Comparison of ENCODE assay signal across 8 mouse cellular contexts in the genomic region with DNA sequence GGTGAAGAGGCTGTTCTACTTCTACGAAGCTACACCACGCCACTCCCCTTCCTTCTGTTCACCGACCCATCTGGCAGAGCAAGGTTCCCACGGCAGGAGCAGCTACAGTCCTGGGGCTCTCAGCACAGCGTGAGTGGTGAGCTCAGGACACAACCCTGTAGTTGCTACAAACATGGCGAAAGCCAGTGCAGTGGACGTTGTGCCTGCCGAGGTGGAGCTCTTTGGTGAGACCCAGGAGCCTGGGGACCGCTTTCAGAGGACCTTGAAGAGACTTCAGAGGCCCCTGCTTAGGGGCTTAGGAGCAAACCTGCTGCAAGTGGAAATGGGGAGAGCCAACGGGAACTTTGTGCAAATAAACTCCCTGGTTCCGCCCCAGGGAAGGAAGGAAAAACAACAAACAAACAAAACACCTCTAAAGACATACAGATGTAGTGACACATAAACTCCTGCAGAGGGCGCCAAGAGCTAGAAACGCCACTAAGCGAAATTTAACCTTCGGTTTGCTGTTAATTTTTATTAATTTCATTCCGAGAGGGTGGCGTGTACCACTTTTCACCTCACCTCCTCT. TPM values are rescaled to one million over a fixed set of nuclear protein-coding genes. Genes with fewer than 3 reads are reported as not detected.
DNase-seq lines count a peak whose midpoint lies in the region; ATAC-seq and TF ChIP-seq lines count a peak whose summit lies in the region.

No protein-coding gene starts in this region.

- H3K36me3 ChIP-seq in heart, embryonic 10.5 days, result no peaks in the 10 kb centered on the region
- no peaks in the 10 kb centered on the region for H3K36me3 ChIP-seq in forebrain, embryonic 16.5 days (ENCODE audit: control insufficient read depth, insufficient read depth)
- no peaks in the 10 kb centered on the region for H3K36me3 ChIP-seq in kidney, postnatal 0 days (ENCODE audit: insufficient read depth, low read length)
- no peaks in the 10 kb centered on the region for H3K36me3 ChIP-seq in macrophage (ENCODE audit: inconsistent target)
- no peaks in the 10 kb centered on the region for H3K36me3 ChIP-seq in stomach, embryonic 14.5 days (ENCODE audit: control insufficient read depth, insufficient read depth, low read length)

- ATAC-seq in forebrain, embryonic 16.5 days, result peak; percentile 52
- ATAC-seq in kidney, postnatal 0 days (replicated peaks; ENCODE audit: low FRiP score, low read depth), result 0 out of 2 replicates have a peak, but pooled peaks have one; percentile 14
- no peak for ATAC-seq in stomach, embryonic 14.5 days (ENCODE audit: insufficient number of reproducible peaks, insufficient read depth, low FRiP score, low read depth)

- H3K9ac ChIP-seq in forebrain, embryonic 16.5 days (replicated peaks; ENCODE audit: low read depth, low read length), result peak overlapping the region; percentile 38; the same call in 1 of the 2 replicates
- peak overlapping the region; percentile 59 for H3K9ac ChIP-seq in kidney, postnatal 0 days (ENCODE audit: low read depth, low read length)
- H3K9ac ChIP-seq in stomach, embryonic 14.5 days (replicated peaks; ENCODE audit: low read depth, low read length), result no peak overlapping the region; the same call in 1 of the 2 replicates

- peak; percentile 81 for TF ChIP-seq CTCF in kidney, postnatal 0 days (IDR thresholded peaks at IDR 0.05; ENCODE audit: low read depth)

- peak overlapping the region; percentile 56 for H3K4me2 ChIP-seq in forebrain, embryonic 16.5 days (ENCODE audit: low read length)
- peak overlapping the region; percentile 58 for H3K4me2 ChIP-seq in kidney, postnatal 0 days (ENCODE audit: low read length)
- H3K4me2 ChIP-seq in stomach, embryonic 14.5 days (replicated peaks; ENCODE audit: low read depth, low read length), result peak overlapping the region; percentile 45

- H3K9me3 ChIP-seq in heart, embryonic 10.5 days, result no peaks in the 10 kb centered on the region
- H3K9me3 ChIP-seq in forebrain, embryonic 16.5 days (ENCODE audit: control insufficient read depth, low read length), result no peaks in the 10 kb centered on the region
- no peaks in the 10 kb centered on the region for H3K9me3 ChIP-seq in kidney, postnatal 0 days (replicated peaks; ENCODE audit: low read length)
- H3K9me3 ChIP-seq in stomach, embryonic 14.5 days (ENCODE audit: control insufficient read depth, low read depth, low read length), result no peaks in the 10 kb centered on the region

- 13% methylated on average over 17 of the region's 17 CpGs for WGBS in heart, embryonic 10.5 days
- 14% methylated on average over 17 of the region's 17 CpGs for WGBS in forebrain, embryonic 16.5 days
- WGBS in kidney, postnatal 0 days, result 14% methylated on average over 17 of the region's 17 CpGs
- WGBS in macrophage (ENCODE audit: missing documents), result 8% methylated on average over 15 of the region's 17 CpGs
- WGBS in stomach, embryonic 14.5 days, result 9% methylated on average over 17 of the region's 17 CpGs

- no peak for DNase-seq in heart, embryonic 10.5 days (ENCODE audit: low spot score)
- no peak for DNase-seq in heart, adult 11 months
- DNase-seq in kidney, postnatal 0 days (ENCODE audit: low spot score), result peak; percentile 81
- no peak for DNase-seq in right cerebral cortex, adult 18-20 months

- H3K79me2 ChIP-seq in macrophage (ENCODE audit: inconsistent target), result no peaks in the 10 kb centered on the region

- peaks cover 15% of the 10 kb centered on the region for H3K4me1 ChIP-seq in heart, embryonic 10.5 days
- H3K4me1 ChIP-seq in brown adipose tissue, adult 24 weeks (ENCODE audit: control insufficient read depth, insufficient read depth, insufficient read length, low read length), result no peaks in the 10 kb centered on the region
- peaks cover 4% of the 10 kb centered on the region; the same call in 1 of the 2 replicates for H3K4me1 ChIP-seq in forebrain, embryonic 16.5 days (replicated peaks; ENCODE audit: control insufficient read depth, insufficient read depth, low read length)
- peaks cover 6% of the 10 kb centered on the region; the same call in 1 of the 2 replicates for H3K4me1 ChIP-seq in kidney, postnatal 0 days (replicated peaks; ENCODE audit: insufficient read depth, low read length)
- H3K4me1 ChIP-seq in stomach, embryonic 14.5 days (ENCODE audit: control insufficient read depth, insufficient read depth, low read length), result no peaks in the 10 kb centered on the region

- peak overlapping the region; percentile 56 for H3K4me3 ChIP-seq in heart, embryonic 10.5 days
- peak overlapping the region; percentile 64 for H3K4me3 ChIP-seq in brown adipose tissue, adult 24 weeks (ENCODE audit: insufficient read depth, low read depth, low read length)
- peak overlapping the region; percentile 30 for H3K4me3 ChIP-seq in forebrain, embryonic 16.5 days (replicated peaks; ENCODE audit: low read length)
- peak overlapping the region; percentile 27 for H3K4me3 ChIP-seq in kidney, postnatal 0 days (replicated peaks; ENCODE audit: low read depth, low read length)
- peak overlapping the region; percentile 5; the same call in 1 of the 2 replicates for H3K4me3 ChIP-seq in macrophage (ENCODE audit: inconsistent target)
- H3K4me3 ChIP-seq in stomach, embryonic 14.5 days (ENCODE audit: low read depth, low read length), result peak overlapping the region; percentile 14

- 0 out of 2 replicates have a peak, but pooled peaks cover 4% of the 10 kb centered on the region for H3K27me3 ChIP-seq in heart, embryonic 10.5 days (ENCODE audit: insufficient read depth, poor library complexity, severe bottlenecking)
- 0 out of 2 replicates have a peak, but pooled peaks cover 3% of the 10 kb centered on the region for H3K27me3 ChIP-seq in forebrain, embryonic 16.5 days (replicated peaks; ENCODE audit: control insufficient read depth, insufficient read depth, low read length)
- H3K27me3 ChIP-seq in kidney, postnatal 0 days (ENCODE audit: insufficient read depth, low read length), result no peaks in the 10 kb centered on the region
- no peaks in the 10 kb centered on the region for H3K27me3 ChIP-seq in stomach, embryonic 14.5 days (ENCODE audit: control insufficient read depth, insufficient read depth, low read length)

- peak overlapping the region; percentile 87 for H3K27ac ChIP-seq in heart, embryonic 10.5 days
- no peak overlapping the region for H3K27ac ChIP-seq in brown adipose tissue, adult 24 weeks (replicated peaks; ENCODE audit: low read depth, low read length)
- no peak overlapping the region for H3K27ac ChIP-seq in forebrain, embryonic 16.5 days (ENCODE audit: low read length)
- H3K27ac ChIP-seq in kidney, postnatal 0 days, result peak overlapping the region; percentile 56
- H3K27ac ChIP-seq in macrophage, result no peak overlapping the region
- H3K27ac ChIP-seq in stomach, embryonic 14.5 days (ENCODE audit: low read length), result no peak overlapping the region

RNA-seq across cellular contexts. Expression of a gene that starts 3.2 kb away (rescaled TPM):
- not detected in 2 replicates for polyA plus RNA-seq in heart, embryonic 10.5 days (2016; fragmentation: Nextera tagmentation; extraction: Ambion mirVana)
- polyA plus RNA-seq in brown adipose tissue, adult 24 weeks (2012; ENCODE audit: insufficient read depth, insufficient read length, missing spikeins), result not detected in 2 replicates
- polyA plus RNA-seq in forebrain, embryonic 16.5 days (2015; fragmentation: Nextera tagmentation; extraction: Ambion mirVana), result not detected in 2 replicates
- 0.16 TPM in 1 of 2 replicates, not detected in the other for polyA plus RNA-seq in kidney, postnatal 0 days (2015; fragmentation: Nextera tagmentation; extraction: Ambion mirVana)
- not detected for total RNA-seq in macrophage (2018; cell fraction: chromatin; rRNA removed)
- not detected for total RNA-seq in macrophage (2018; cell fraction: cytosol; rRNA removed)
- not detected for total RNA-seq in macrophage (2018; cell fraction: nucleus; rRNA removed)
- polyA plus RNA-seq in macrophage (2018), result not detected in 3 replicates
- polyA plus RNA-seq in stomach, embryonic 14.5 days (2014; fragmentation: Nextera tagmentation; extraction: Ambion mirVana), result 0.07 TPM in 1 of 2 replicates, not detected in the other

RNA-seq across cellular contexts. Expression of a gene that starts 10.5 kb away (rescaled TPM):
- 3.9 and 5.4 TPM in 2 replicates for polyA plus RNA-seq in heart, embryonic 10.5 days (2016; fragmentation: Nextera tagmentation; extraction: Ambion mirVana)
- polyA plus RNA-seq in brown adipose tissue, adult 24 weeks (2012; ENCODE audit: insufficient read depth, insufficient read length, missing spikeins), result 1.8 and 2.0 TPM in 2 replicates
- 7.5 and 8.1 TPM in 2 replicates for polyA plus RNA-seq in forebrain, embryonic 16.5 days (2015; fragmentation: Nextera tagmentation; extraction: Ambion mirVana)
- polyA plus RNA-seq in kidney, postnatal 0 days (2015; fragmentation: Nextera tagmentation; extraction: Ambion mirVana), result 3.8 and 4.3 TPM in 2 replicates
- 1 to 10 TPM in 19 of 26 experiments, under 1 TPM in 6, not detected in 1; 0.19 to 8.3 (median 2.6) TPM for total RNA-seq in macrophage (2018; cell fraction: chromatin; rRNA removed)
- 1 to 10 TPM in 21 of 26 experiments, under 1 TPM in 5; 0.33 to 3.9 (median 2.6) TPM for total RNA-seq in macrophage (2018; cell fraction: cytosol; rRNA removed)
- 1 to 10 TPM in 19 of 26 experiments, under 1 TPM in 7; 0.12 to 7.4 (median 1.6) TPM for total RNA-seq in macrophage (2018; cell fraction: nucleus; rRNA removed)
- 2.0 to 3.7 TPM (median 2.2 TPM) in 3 replicates for polyA plus RNA-seq in macrophage (2018)
- polyA plus RNA-seq in stomach, embryonic 14.5 days (2014; fragmentation: Nextera tagmentation; extraction: Ambion mirVana), result 7.5 and 8.2 TPM in 2 replicates

RNA-seq across cellular contexts. Expression of a gene that starts 24.2 kb away (rescaled TPM):
- polyA plus RNA-seq in heart, embryonic 10.5 days (2016; fragmentation: Nextera tagmentation; extraction: Ambion mirVana), result 169 and 213 TPM in 2 replicates
- 76.4 and 79.9 TPM in 2 replicates for polyA plus RNA-seq in brown adipose tissue, adult 24 weeks (2012; ENCODE audit: insufficient read depth, insufficient read length, missing spikeins)
- polyA plus RNA-seq in forebrain, embryonic 16.5 days (2015; fragmentation: Nextera tagmentation; extraction: Ambion mirVana), result 423 and 435 TPM in 2 replicates
- polyA plus RNA-seq in kidney, postnatal 0 days (2015; fragmentation: Nextera tagmentation; extraction: Ambion mirVana), result 238 and 249 TPM in 2 replicates
- 10 to 100 TPM in 17 of 26 experiments, 1 to 10 TPM in 9; 2.9 to 35.0 (median 14.9) TPM for total RNA-seq in macrophage (2018; cell fraction: chromatin; rRNA removed)
- 100 to 1,000 TPM in 13 of 26 experiments, 10 to 100 TPM in 13; 69.7 to 129 (median 99.3) TPM for total RNA-seq in macrophage (2018; cell fraction: cytosol; rRNA removed)
- 10 to 100 TPM; 18.7 to 68.4 (median 36.7) TPM for total RNA-seq in macrophage (2018; cell fraction: nucleus; rRNA removed)
- 45.0 to 110 TPM (median 97.1 TPM) in 3 replicates for polyA plus RNA-seq in macrophage (2018)
- polyA plus RNA-seq in stomach, embryonic 14.5 days (2014; fragmentation: Nextera tagmentation; extraction: Ambion mirVana), result 211 and 222 TPM in 2 replicates

RNA-seq across cellular contexts. Expression of a gene that starts 34.2 kb away (rescaled TPM):
- polyA plus RNA-seq in heart, embryonic 10.5 days (2016; fragmentation: Nextera tagmentation; extraction: Ambion mirVana), result 4.8 and 9.8 TPM in 2 replicates
- not detected in 2 replicates for polyA plus RNA-seq in brown adipose tissue, adult 24 weeks (2012; ENCODE audit: insufficient read depth, insufficient read length, missing spikeins)
- polyA plus RNA-seq in forebrain, embryonic 16.5 days (2015; fragmentation: Nextera tagmentation; extraction: Ambion mirVana), result 389 and 395 TPM in 2 replicates
- 43.9 and 45.8 TPM in 2 replicates for polyA plus RNA-seq in kidney, postnatal 0 days (2015; fragmentation: Nextera tagmentation; extraction: Ambion mirVana)
- total RNA-seq in macrophage (2018; cell fraction: chromatin; rRNA removed), result not detected
- total RNA-seq in macrophage (2018; cell fraction: cytosol; rRNA removed), result 1 to 10 TPM in 9 of 26 experiments, under 1 TPM in 15, not detected in 2; 0.45 to 2.0 (median 0.95) TPM
- 1 to 10 TPM in 2 of 26 experiments, not detected in 24; 1.4 to 1.8 TPM for total RNA-seq in macrophage (2018; cell fraction: nucleus; rRNA removed)
- 0.50 to 0.78 TPM in 2 of 3 replicates, not detected in the other for polyA plus RNA-seq in macrophage (2018)
- 31.2 and 32.5 TPM in 2 replicates for polyA plus RNA-seq in stomach, embryonic 14.5 days (2014; fragmentation: Nextera tagmentation; extraction: Ambion mirVana)

RNA-seq across cellular contexts. Expression of a gene that starts 39.9 kb away (rescaled TPM):
- polyA plus RNA-seq in heart, embryonic 10.5 days (2016; fragmentation: Nextera tagmentation; extraction: Ambion mirVana), result 15.5 and 15.9 TPM in 2 replicates
- polyA plus RNA-seq in brown adipose tissue, adult 24 weeks (2012; ENCODE audit: insufficient read depth, insufficient read length, missing spikeins), result 8.2 and 12.4 TPM in 2 replicates
- 150 and 152 TPM in 2 replicates for polyA plus RNA-seq in forebrain, embryonic 16.5 days (2015; fragmentation: Nextera tagmentation; extraction: Ambion mirVana)
- polyA plus RNA-seq in kidney, postnatal 0 days (2015; fragmentation: Nextera tagmentation; extraction: Ambion mirVana), result 40.9 and 41.2 TPM in 2 replicates
- 100 to 1,000 TPM in 5 of 26 experiments, 10 to 100 TPM in 18, 1 to 10 TPM in 3; 6.6 to 134 (median 27.4) TPM for total RNA-seq in macrophage (2018; cell fraction: chromatin; rRNA removed)
- total RNA-seq in macrophage (2018; cell fraction: cytosol; rRNA removed), result 10 to 100 TPM; 19.1 to 74.1 (median 48.6) TPM
- 100 to 1,000 TPM in 5 of 26 experiments, 10 to 100 TPM in 21; 14.1 to 225 (median 52.5) TPM for total RNA-seq in macrophage (2018; cell fraction: nucleus; rRNA removed)
- 16.2 to 56.9 TPM (median 24.3 TPM) in 3 replicates for polyA plus RNA-seq in macrophage (2018)
- polyA plus RNA-seq in stomach, embryonic 14.5 days (2014; fragmentation: Nextera tagmentation; extraction: Ambion mirVana), result 32.4 and 33.9 TPM in 2 replicates

Comparison
In these comparisons a context has a peak if more than half of its experiments do, and no peak if none do; other contexts are left out.
1. H3K27ac ChIP-seq: peak in heart, embryonic 10.5 days (single experiment) and kidney, postnatal 0 days (single experiment); none in brown adipose tissue, adult 24 weeks (single experiment), forebrain, embryonic 16.5 days (single experiment), macrophage (single experiment) and stomach, embryonic 14.5 days (single experiment).
2. H3K4me3 ChIP-seq: peak in every context shown above with its lines; median percentile 64 in brown adipose tissue, adult 24 weeks; 56 in heart, embryonic 10.5 days; 30 in forebrain, embryonic 16.5 days; 27 in kidney, postnatal 0 days; 14 in stomach, embryonic 14.5 days; 5 in macrophage.
3. Peak in every context shown above with its lines, with median percentiles within 50 percentile points of each other: H3K4me2 ChIP-seq.